Mouse (Mus musculus) kidney, postnatal 10 days (tissue): ENCODE results near the gene Rpl3.

Experiments used
- DNase-seq: peaks from one replicate; pipeline ENCODE4 v3.0.0; 2021; ENCODE audit warnings: mixed read lengths

The Rpl3 gene

DNA sequence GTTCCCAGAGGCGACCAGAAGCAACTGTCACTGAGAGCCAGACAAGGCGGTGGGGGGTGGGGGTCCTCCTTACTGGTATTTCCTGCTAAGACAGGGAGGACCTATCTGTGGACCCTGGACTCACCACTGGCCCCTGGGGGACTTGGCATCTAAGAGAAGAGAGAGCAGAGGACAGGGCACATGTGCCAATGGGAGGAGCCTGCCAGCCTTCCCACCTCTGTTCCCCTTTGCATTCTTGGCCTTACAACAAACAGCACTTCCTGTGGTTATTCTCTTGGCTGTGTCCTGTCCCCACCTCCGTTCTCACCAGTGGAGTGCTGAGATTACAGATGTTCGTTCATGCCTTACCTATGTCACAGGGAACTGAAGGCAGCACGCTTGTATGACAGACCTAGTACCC lies 62.8 kb downstream of the Rpl3 start:
- no peak for DNase-seq
